Mouse (Mus musculus) kidney, adult 11 months (tissue): ENCODE measurements at regions not wholly inside any gene's neighbourhood (a gene's known extent, or its start where the extent isn't known, plus 50 kb on each side); places are given as distances from the start of the nearest gene placed in this dataset.
"Not testable (repeated sequence)": the region's sequence is repeated elsewhere in the genome, so short reads cannot be mapped to it uniquely, and the experiment has no call there.

ENCODE experiments used
- DNase-seq: peaks from one replicate; pipeline ENCODE4 v3.0.0; 2022

GRCm38 (mm10) chr17:4457491-4457890 lies 536.6 kb upstream of the Arid1b start:
- DNase-seq, result no peak

GRCm38 (mm10) chr17:4461541-4461940 lies 532.6 kb upstream of the Arid1b start:
- no peak for DNase-seq

GRCm38 (mm10) chr17:4464286-4464880 lies 529.7 kb upstream of the Arid1b start:
- no peak for DNase-seq

- no peak for DNase-seq
Observed at GRCm38 (mm10) chr17:4465741-4466140, 528.4 kb upstream of the Arid1b start.

GRCm38 (mm10) chr17:4472412-4472811 lies 521.7 kb upstream of the Arid1b start:
- DNase-seq, result no peak

GRCm38 (mm10) chr17:4474350-4474749 lies 519.8 kb upstream of the Arid1b start:
- no peak for DNase-seq

GRCm38 (mm10) chr17:4475665-4476064 lies 518.5 kb upstream of the Arid1b start:
- no peak for DNase-seq

GRCm38 (mm10) chr17:4494392-4494791 lies 499.7 kb upstream of the Arid1b start:
- DNase-seq, result no peak

GRCm38 (mm10) chr17:4500504-4500903 lies 493.6 kb upstream of the Arid1b start:
- no peak for DNase-seq

- DNase-seq, result no peak
Observed at GRCm38 (mm10) chr17:4501029-4501428, 493.1 kb upstream of the Arid1b start.

- DNase-seq, result no peak
Observed at GRCm38 (mm10) chr17:4504951-4505350, 489.2 kb upstream of the Arid1b start.

GRCm38 (mm10) chr17:4509506-4509905 lies 484.6 kb upstream of the Arid1b start:
- DNase-seq, result no peak

- DNase-seq, result no peak
Observed at GRCm38 (mm10) chr17:4516141-4516540, 478.0 kb upstream of the Arid1b start.

GRCm38 (mm10) chr17:4516846-4517245 lies 477.3 kb upstream of the Arid1b start:
- no peak for DNase-seq

- no peak for DNase-seq
Observed at GRCm38 (mm10) chr17:4521031-4521430, 473.1 kb upstream of the Arid1b start.

GRCm38 (mm10) chr17:4526466-4526865 lies 467.7 kb upstream of the Arid1b start:
- no peak for DNase-seq

- DNase-seq, result no peak
Observed at GRCm38 (mm10) chr17:4532126-4532525, 462.0 kb upstream of the Arid1b start.

GRCm38 (mm10) chr17:4540435-4540834 lies 453.7 kb upstream of the Arid1b start:
- no peak for DNase-seq

GRCm38 (mm10) chr17:4541020-4541743 lies 452.9 kb upstream of the Arid1b start:
- no peak for DNase-seq

GRCm38 (mm10) chr17:4546579-4546978 lies 447.6 kb upstream of the Arid1b start:
- DNase-seq, result no peak

- not testable (repeated sequence) for DNase-seq
Observed at GRCm38 (mm10) chr17:4553026-4553425, 441.1 kb upstream of the Arid1b start.

GRCm38 (mm10) chr17:4563641-4564040 lies 430.5 kb upstream of the Arid1b start:
- no peak for DNase-seq

- DNase-seq, result no peak
Observed at GRCm38 (mm10) chr17:4576883-4577282, 417.2 kb upstream of the Arid1b start.

GRCm38 (mm10) chr17:4581851-4582250 lies 412.3 kb upstream of the Arid1b start:
- DNase-seq, result no peak

GRCm38 (mm10) chr17:4610481-4610880 lies 383.7 kb upstream of the Arid1b start:
- peak; percentile 19 for DNase-seq
